Comparison of ENCODE assay signal across 22 mouse cellular contexts in genomic region chr14:79177754-79178153, GRCm38 (mm10).
DNase-seq lines count a peak whose midpoint lies in the region; ATAC-seq and TF ChIP-seq lines count a peak whose summit lies in the region.
"Had no signal": no experiment of that assay in that cellular context is flagged by ENCODE, and none has a peak within 500 bp of the region (broad histone marks: within the 10 kb centered on the region; RNA-seq: fewer than 3 reads in every experiment).

No protein-coding gene starts in this region.

- H3K4me2 ChIP-seq in embryonic facial prominence, embryonic 13.5 days: no peak overlapping the region
- no peak overlapping the region for H3K4me2 ChIP-seq in heart, postnatal 0 days (ENCODE audit: low read depth, low read length)
- H3K4me2 ChIP-seq: heart, embryonic 13.5 days; hindbrain, embryonic 14.5 days; limb, embryonic 15.5 days; neural tube, embryonic 12.5 days had no signal

- H3K9me3 ChIP-seq in embryonic facial prominence, embryonic 13.5 days: no peaks in the 10 kb centered on the region
- H3K9me3 ChIP-seq in embryonic facial prominence, embryonic 10.5 days: no peaks in the 10 kb centered on the region
- H3K9me3 ChIP-seq in heart, postnatal 0 days (replicated peaks; ENCODE audit: control insufficient read depth, low read length): no peaks in the 10 kb centered on the region; the same call in 1 of the 2 replicates
- H3K9me3 ChIP-seq: limb, embryonic 15.5 days had no signal

- no peak for DNase-seq in embryonic facial prominence, embryonic 10.5 days (ENCODE audit: low spot score)
- no peak for DNase-seq in heart, postnatal 0 days (ENCODE audit: low spot score)
- no peak for DNase-seq in heart, adult 2 months
- DNase-seq in brain, adult 2 months (ENCODE audit: low read depth, low spot score): peak; percentile 68
- DNase-seq in right cerebral cortex, adult 18-20 months: peak; percentile 59
- no peak for DNase-seq in kidney, adult 18-20 months
- DNase-seq in retina, embryonic 14.5 days (ENCODE audit: low spot score): no peak
- DNase-seq: adrenal gland, postnatal 25 days; cerebellum, postnatal 14 days; kidney, postnatal 14 days; lung, adult 18-20 months; thymus, postnatal 25 days had no signal

- peaks cover 16% of the 10 kb centered on the region for H3K36me3 ChIP-seq in embryonic facial prominence, embryonic 13.5 days
- H3K36me3 ChIP-seq in embryonic facial prominence, embryonic 10.5 days (replicated peaks): peaks cover 13% of the 10 kb centered on the region; the same call in 1 of the 2 replicates
- peaks cover 15% of the 10 kb centered on the region for H3K36me3 ChIP-seq in heart, postnatal 0 days (replicated peaks; ENCODE audit: control insufficient read depth, insufficient read depth, low read length)
- H3K36me3 ChIP-seq in heart, adult 2 months (ENCODE audit: control insufficient read depth, insufficient read depth, low read length): peaks cover 2% of the 10 kb centered on the region

- peaks cover 31% of the 10 kb centered on the region for H3K4me1 ChIP-seq in embryonic facial prominence, embryonic 13.5 days
- H3K4me1 ChIP-seq in embryonic facial prominence, embryonic 10.5 days: peaks cover 25% of the 10 kb centered on the region
- peaks cover 17% of the 10 kb centered on the region for H3K4me1 ChIP-seq in heart, postnatal 0 days (ENCODE audit: control insufficient read depth, insufficient read depth)
- peaks cover 12% of the 10 kb centered on the region for H3K4me1 ChIP-seq in heart, adult 2 months (ENCODE audit: control insufficient read depth, insufficient read depth, low read length)

- H3K79me2 ChIP-seq in heart, adult 2 months (replicated peaks; ENCODE audit: control insufficient read depth, insufficient read depth, low read length): no peaks in the 10 kb centered on the region

- no peak overlapping the region for H3K27ac ChIP-seq in embryonic facial prominence, embryonic 13.5 days
- no peak overlapping the region for H3K27ac ChIP-seq in embryonic facial prominence, embryonic 10.5 days (replicated peaks)
- H3K27ac ChIP-seq in heart, postnatal 0 days (ENCODE audit: low read depth): no peak overlapping the region
- no peak overlapping the region for H3K27ac ChIP-seq in heart, adult 2 months
- H3K27ac ChIP-seq: heart, embryonic 13.5 days; hindbrain, embryonic 14.5 days; limb, embryonic 15.5 days; neural tube, embryonic 12.5 days; stomach, postnatal 0 days had no signal

- no peak for TF ChIP-seq CTCF in heart, postnatal 0 days (IDR thresholded peaks at IDR 0.05; ENCODE audit: low read depth)
- no peak for TF ChIP-seq CTCF in heart, adult 2 months (IDR thresholded peaks at IDR 0.05)

- WGBS in embryonic facial prominence, embryonic 13.5 days: 83% methylated on average over 7 of the region's 7 CpGs
- WGBS in embryonic facial prominence, embryonic 10.5 days: 92% methylated on average over 7 of the region's 7 CpGs
- 35% methylated on average over 7 of the region's 7 CpGs for WGBS in heart, postnatal 0 days
- WGBS in heart, adult 2 months: 78% methylated on average over 7 of the region's 7 CpGs

- intact Hi-C loops in heart, adult 2 months (cut with DNase I): no loop called here

- TF ChIP-seq EP300 in heart, postnatal 0 days (IDR thresholded peaks at IDR 0.05; ENCODE audit: low read depth): no peak
- TF ChIP-seq EP300 in heart, adult 2 months (IDR thresholded peaks at IDR 0.05; ENCODE audit: insufficient read depth, low read depth, low read length): no peak

- no peak overlapping the region for H3K4me3 ChIP-seq in embryonic facial prominence, embryonic 13.5 days
- H3K4me3 ChIP-seq in embryonic facial prominence, embryonic 10.5 days: no peak overlapping the region
- no peak overlapping the region for H3K4me3 ChIP-seq in heart, postnatal 0 days (ENCODE audit: low read depth, low read length)
- no peak overlapping the region for H3K4me3 ChIP-seq in heart, adult 2 months
- H3K4me3 ChIP-seq: heart, embryonic 13.5 days; limb, embryonic 15.5 days; megakaryocyte, embryonic 14.5 days; neural tube, embryonic 12.5 days had no signal

- no peak for TF ChIP-seq POLR2A in heart, adult 2 months (IDR thresholded peaks at IDR 0.05; ENCODE audit: insufficient read depth, low read depth, low read length)

- no peak overlapping the region for H3K9ac ChIP-seq in embryonic facial prominence, embryonic 13.5 days
- H3K9ac ChIP-seq in heart, postnatal 0 days (replicated peaks; ENCODE audit: low read depth, low read length): no peak overlapping the region
- H3K9ac ChIP-seq in heart, adult 2 months (ENCODE audit: low read depth, low read length): no peak overlapping the region
- H3K9ac ChIP-seq: heart, embryonic 13.5 days; hindbrain, embryonic 14.5 days; limb, embryonic 15.5 days; neural tube, embryonic 12.5 days had no signal

- ATAC-seq in embryonic facial prominence, embryonic 13.5 days (ENCODE audit: insufficient number of reproducible peaks, insufficient read depth, low FRiP score, low TSS enrichment, low read depth): peak; percentile 58; the same call in 1 of the 2 replicates
- peak; percentile 29; the same call in 1 of the 2 replicates for ATAC-seq in heart, postnatal 0 days (ENCODE audit: insufficient read depth, low read depth)
- ATAC-seq: intestine, postnatal 0 days; midbrain, embryonic 16.5 days had no signal

- H3K27me3 ChIP-seq in embryonic facial prominence, embryonic 13.5 days: no peaks in the 10 kb centered on the region
- no peaks in the 10 kb centered on the region for H3K27me3 ChIP-seq in embryonic facial prominence, embryonic 10.5 days (replicated peaks; ENCODE audit: low read depth, poor library complexity, severe bottlenecking)
- no peaks in the 10 kb centered on the region for H3K27me3 ChIP-seq in heart, postnatal 0 days (ENCODE audit: control insufficient read depth, insufficient read depth, low read length)
- H3K27me3 ChIP-seq in heart, adult 2 months (ENCODE audit: control insufficient read depth, insufficient read depth, low read length): no peaks in the 10 kb centered on the region
- H3K27me3 ChIP-seq: CH12.LX; heart, embryonic 13.5 days; limb, embryonic 15.5 days; megakaryocyte, embryonic 14.5 days; neural tube, embryonic 12.5 days had no signal

Comparison
In these comparisons a context has a peak if more than half of its experiments do, and no peak if none do; other contexts are left out.
1. DNase-seq: peak in brain, adult 2 months (single experiment) and right cerebral cortex, adult 18-20 months (single experiment); none in embryonic facial prominence, embryonic 10.5 days (single experiment), heart, postnatal 0 days (single experiment), heart, adult 2 months (0 of 2), kidney, adult 18-20 months (single experiment) and retina, embryonic 14.5 days (single experiment).